Mouse (Mus musculus) heart, embryonic 11.5 days (tissue): ENCODE data around the gene Tmem169. TPM values are rescaled to one million over a fixed set of nuclear protein-coding genes. Genes with fewer than 3 reads are reported as not detected.

Source experiments
- ATAC-seq: fragments of 200-750 bp; cut with Nextera tagmentation; replicated peaks from 2 replicates; pipeline ENCODE4 v1.8.0; 2017; ENCODE audit warnings: moderate library complexity; ENCODE audit not compliant: insufficient number of reproducible peaks, low FRiP score, low TSS enrichment
- H3K27ac ChIP-seq: fragments of 300-500 bp; sonication (generic); 2 replicates; pipeline ENCODE4 v1.5.1; 2014; ENCODE audit warnings: mild to moderate bottlenecking, low read depth, low read length
- H3K27me3 ChIP-seq: fragments of 300-500 bp; sonication (generic); 2 replicates; pipeline ENCODE4 v1.6.1; 2014; ENCODE audit warnings: mild to moderate bottlenecking, low read length, mixed read lengths; ENCODE audit not compliant: control insufficient read depth, insufficient read depth
- H3K36me3 ChIP-seq: fragments of 300-500 bp; sonication (generic); 2 replicates; pipeline ENCODE4 v1.6.1; 2014; ENCODE audit warnings: mild to moderate bottlenecking, low read length, moderate library complexity, mixed read lengths; ENCODE audit not compliant: control insufficient read depth, insufficient read depth
- H3K4me1 ChIP-seq: fragments of 300-500 bp; sonication (generic); 2 replicates; pipeline ENCODE4 v1.6.1; 2014; ENCODE audit warnings: low read length; ENCODE audit not compliant: control insufficient read depth, insufficient read depth
- H3K4me2 ChIP-seq: fragments of 300-500 bp; sonication (generic); 2 replicates; pipeline ENCODE4 v1.6.1; 2014; ENCODE audit warnings: mild to moderate bottlenecking, moderate library complexity
- H3K4me3 ChIP-seq: fragments of 300-500 bp; sonication (generic); 2 replicates; pipeline ENCODE4 v1.5.1; 2014; ENCODE audit warnings: low read depth, low read length
- H3K9ac ChIP-seq: fragments of 300-500 bp; sonication (generic); 2 replicates; pipeline ENCODE4 v1.6.1; 2014; ENCODE audit warnings: mild to moderate bottlenecking, low read depth, low read length, moderate library complexity
- H3K9me3 ChIP-seq: fragments of 300-500 bp; sonication (generic); replicated peaks from 2 replicates; pipeline ENCODE4 v1.6.1; 2016; ENCODE audit warnings: low read length; ENCODE audit not compliant: control insufficient read depth
- WGBS: fragments of 180-500 bp; shearing (Covaris S2); extraction: QIAGEN DNeasy Blood & Tissue Kit; methylation state at CpG from one replicate; pipeline ENCODE4 v1.1.7; 2014; ENCODE audit not compliant: insufficient replicate concordance; 5-methylcytosine and 5-hydroxymethylcytosine counted together
- polyA plus RNA-seq: library from polyadenylated mRNA; unstranded; fragments of >200 nt; fragmentation: Nextera tagmentation; extraction: Ambion mirVana; gene quantifications from 2 replicates; pipeline ENCODE4 v1.2.1, GENCODE M21; 2014

Gene Tmem169
- polyA plus RNA-seq, 1 experiment from 2014 or later = 0.74 TPM

DNA sequence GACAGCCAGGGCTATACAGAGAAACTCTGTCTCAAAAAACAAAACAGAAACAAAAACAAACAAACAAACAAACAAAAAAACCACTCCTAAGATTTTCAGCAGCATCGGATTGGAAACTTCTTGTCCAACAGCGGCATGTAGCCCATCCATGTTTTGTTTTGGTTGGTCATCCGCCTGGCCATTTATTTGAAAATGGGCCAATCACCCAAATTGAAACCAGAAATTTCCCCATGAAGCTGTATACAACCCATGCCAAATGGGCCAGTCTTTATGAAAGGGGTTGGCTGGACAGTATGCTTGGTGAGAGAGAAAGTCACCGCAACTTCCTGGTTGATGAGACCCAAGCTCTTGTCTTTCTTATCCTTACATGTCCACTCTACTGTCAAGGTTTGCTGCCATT, 6.7 kb downstream of the Tmem169 start:
- H3K27ac ChIP-seq = no peak overlapping the region
- no peak for ATAC-seq
- no peaks in the 10 kb centered on the region for H3K9me3 ChIP-seq
- H3K4me2 ChIP-seq = no peak overlapping the region
- H3K36me3 ChIP-seq = no peaks in the 10 kb centered on the region
- no peak overlapping the region for H3K4me3 ChIP-seq
- H3K9ac ChIP-seq = no peak overlapping the region
- 86% methylated on average over 4 of the region's 4 CpGs for WGBS
- H3K27me3 ChIP-seq = no peaks in the 10 kb centered on the region
- H3K4me1 ChIP-seq = no peaks in the 10 kb centered on the region

DNA sequence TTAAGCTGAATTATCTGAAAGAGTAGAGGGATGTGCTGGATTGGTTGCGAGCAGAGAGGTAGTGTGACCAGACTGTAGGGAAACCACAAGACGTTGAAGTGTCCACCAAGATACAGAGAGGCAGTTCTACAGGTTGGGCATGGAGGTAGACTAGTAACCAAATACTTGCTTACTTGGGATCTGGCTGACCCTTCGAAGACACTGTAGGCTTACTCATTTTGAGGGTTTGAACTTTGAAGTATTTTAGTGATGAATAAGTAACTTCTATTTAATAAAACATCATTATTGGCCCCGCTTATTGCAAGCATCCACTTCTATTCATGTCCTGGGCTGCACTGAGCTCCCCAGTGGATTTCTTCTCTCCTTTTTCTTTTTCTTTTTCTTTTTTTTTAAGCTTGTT, 7.3 kb downstream of the Tmem169 start:
- no peak for ATAC-seq
- H3K36me3 ChIP-seq = no peaks in the 10 kb centered on the region
- H3K4me2 ChIP-seq = no peak overlapping the region
- H3K9me3 ChIP-seq = no peaks in the 10 kb centered on the region
- no peak overlapping the region for H3K27ac ChIP-seq
- H3K27me3 ChIP-seq = no peaks in the 10 kb centered on the region
- no peaks in the 10 kb centered on the region for H3K4me1 ChIP-seq
- H3K4me3 ChIP-seq = no peak overlapping the region
- H3K9ac ChIP-seq = no peak overlapping the region
- 86% methylated on average over 4 of the region's 4 CpGs for WGBS

DNA sequence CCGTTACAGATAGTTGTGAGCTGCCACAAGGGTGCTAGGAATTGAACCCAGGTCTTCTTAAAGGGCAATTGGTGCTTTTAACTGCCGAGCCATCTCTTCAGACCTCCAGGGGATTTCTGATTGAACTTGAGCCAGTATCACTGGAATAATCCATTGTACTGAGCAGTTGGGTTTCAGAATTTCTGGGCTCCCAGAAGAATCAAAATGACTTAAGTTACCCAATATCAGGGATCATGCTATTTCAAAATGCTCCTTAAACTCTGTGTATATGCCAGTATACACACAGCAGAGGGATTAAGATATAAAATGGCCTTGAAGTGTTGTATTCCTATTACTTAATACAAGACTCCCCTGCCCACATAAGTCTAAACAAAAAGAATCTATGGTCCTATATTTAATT, 7.8 kb downstream of the Tmem169 start:
- H3K27ac ChIP-seq = no peak overlapping the region
- H3K4me1 ChIP-seq = no peaks in the 10 kb centered on the region
- no peaks in the 10 kb centered on the region for H3K27me3 ChIP-seq
- ATAC-seq = no peak
- H3K4me2 ChIP-seq = no peak overlapping the region
- H3K9me3 ChIP-seq = no peaks in the 10 kb centered on the region
- WGBS = 89% methylated on average over 2 of the region's 2 CpGs
- H3K36me3 ChIP-seq = no peaks in the 10 kb centered on the region
- no peak overlapping the region for H3K9ac ChIP-seq
- H3K4me3 ChIP-seq = no peak overlapping the region

DNA sequence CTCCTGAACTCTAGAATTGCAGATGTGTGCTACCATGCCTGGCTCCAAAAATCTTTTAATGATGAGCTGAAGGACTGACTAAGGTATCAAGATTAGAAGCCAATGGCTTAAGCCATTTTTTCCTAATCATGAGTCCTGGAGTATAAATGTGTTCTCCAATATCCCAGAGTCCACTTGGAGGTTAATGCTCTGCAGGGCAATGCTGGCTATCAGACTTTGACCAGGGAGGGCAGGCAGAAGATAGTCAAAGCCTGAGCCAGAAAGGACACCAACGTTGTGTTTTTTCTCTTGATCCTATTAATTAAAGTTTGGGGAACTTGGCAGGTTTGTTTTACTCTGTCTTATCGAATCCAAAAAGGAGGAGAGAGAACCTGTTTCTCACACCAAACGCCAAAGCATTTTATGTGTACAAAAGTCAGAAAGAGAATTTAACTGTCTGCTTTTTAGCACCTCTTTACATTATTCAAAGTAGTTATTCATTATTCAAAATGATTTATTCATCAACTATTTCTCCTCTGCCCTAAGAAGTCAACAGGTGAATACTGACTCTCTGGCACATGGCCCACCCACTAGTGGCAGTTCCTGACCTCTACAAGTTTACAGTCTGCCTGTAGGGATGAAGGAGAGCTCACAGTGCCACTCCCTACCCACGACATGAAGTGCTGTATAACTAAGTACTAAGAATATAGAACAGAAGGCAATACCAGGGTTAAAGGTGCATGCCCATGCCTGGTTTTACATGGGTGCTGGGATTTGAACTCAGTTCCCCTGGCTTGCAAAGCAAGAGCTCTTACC, 9.9 kb downstream of the Tmem169 start:
- no peaks in the 10 kb centered on the region for H3K27me3 ChIP-seq
- H3K36me3 ChIP-seq = no peaks in the 10 kb centered on the region
- WGBS = 59% methylated on average over 4 of the region's 4 CpGs
- H3K9me3 ChIP-seq = no peaks in the 10 kb centered on the region
- no peak overlapping the region for H3K4me2 ChIP-seq
- ATAC-seq = no peak
- H3K4me3 ChIP-seq = no peak overlapping the region
- no peak overlapping the region for H3K9ac ChIP-seq
- H3K27ac ChIP-seq = no peak overlapping the region
- no peaks in the 10 kb centered on the region for H3K4me1 ChIP-seq

DNA sequence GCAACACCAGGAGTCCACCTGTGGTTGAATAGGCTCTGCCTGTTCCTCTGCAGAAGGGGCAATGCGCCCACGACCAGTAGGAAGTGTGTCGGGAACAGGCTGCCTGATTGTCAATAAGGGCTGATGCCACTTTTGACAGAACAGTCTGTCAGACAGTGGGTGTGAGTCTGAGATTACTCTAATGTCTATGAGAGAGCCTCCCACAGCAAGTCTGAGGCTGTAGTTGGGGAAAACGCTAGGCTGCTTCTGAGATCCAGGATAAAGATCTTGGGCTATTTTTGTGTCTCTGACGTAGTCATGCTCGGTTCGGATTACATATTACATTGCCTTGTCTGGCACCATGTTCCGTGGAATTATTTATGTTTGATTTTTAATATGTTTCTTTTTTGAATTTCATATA, 11.6 kb downstream of the Tmem169 start:
- no peaks in the 10 kb centered on the region for H3K4me1 ChIP-seq
- no peak overlapping the region for H3K4me2 ChIP-seq
- H3K36me3 ChIP-seq = no peaks in the 10 kb centered on the region
- WGBS = 69% methylated on average over 8 of the region's 8 CpGs
- H3K27me3 ChIP-seq = no peaks in the 10 kb centered on the region
- H3K27ac ChIP-seq = no peak overlapping the region
- no peak overlapping the region for H3K9ac ChIP-seq
- no peak for ATAC-seq
- H3K4me3 ChIP-seq = no peak overlapping the region
- no peaks in the 10 kb centered on the region for H3K9me3 ChIP-seq

DNA sequence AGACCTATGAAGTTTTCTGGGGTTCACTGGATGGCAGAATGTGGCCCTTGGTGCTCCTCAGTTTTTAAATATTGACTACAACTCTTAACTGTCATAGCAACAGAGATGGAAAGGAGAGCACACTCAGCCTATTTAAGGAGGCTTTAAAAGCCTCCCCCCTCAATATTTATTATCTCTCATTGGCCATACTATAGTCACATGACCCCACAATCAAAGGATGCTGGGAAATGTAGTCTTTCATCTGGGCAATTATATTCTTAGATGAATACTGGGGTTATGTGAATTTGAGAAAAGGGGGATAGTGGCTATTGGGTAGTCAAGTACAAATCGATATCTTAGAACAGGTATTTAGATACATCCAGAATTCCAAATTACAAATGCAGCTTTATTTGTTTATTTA, 17.7 kb downstream of the Tmem169 start:
- ATAC-seq = no peak
- no peak overlapping the region for H3K9ac ChIP-seq
- H3K4me2 ChIP-seq = no peak overlapping the region
- no peaks in the 10 kb centered on the region for H3K27me3 ChIP-seq
- 78% methylated on average over 1 of the region's 1 CpGs for WGBS
- no peaks in the 10 kb centered on the region for H3K9me3 ChIP-seq
- 0 out of 2 replicates have a peak, but pooled peaks cover 3% of the 10 kb centered on the region for H3K4me1 ChIP-seq
- no peaks in the 10 kb centered on the region for H3K36me3 ChIP-seq
- no peak overlapping the region for H3K4me3 ChIP-seq
- no peak overlapping the region for H3K27ac ChIP-seq

DNA sequence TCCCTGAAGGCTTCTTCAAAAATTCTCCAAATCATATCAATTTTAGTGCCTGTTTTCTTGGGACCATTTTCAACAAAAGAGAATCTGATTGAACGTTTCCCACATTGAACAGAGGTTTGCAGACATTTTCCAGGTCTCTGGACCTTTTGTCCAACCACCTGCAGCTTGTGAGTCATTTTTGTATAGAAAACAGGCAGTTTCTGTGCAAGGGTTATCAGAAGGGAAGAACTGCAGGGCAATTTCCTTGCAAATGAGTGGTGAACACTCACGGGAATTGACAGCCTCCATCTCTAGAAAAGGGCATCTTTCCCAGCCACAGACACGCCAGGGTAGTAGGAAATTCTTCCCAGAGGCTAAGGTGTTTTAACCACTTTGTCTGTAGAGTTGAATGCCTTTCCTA, 22.1 kb downstream of the Tmem169 start:
- Histone ChIP-seq H3K36me3 (no peaks in the 10 kb centered on the region), H3K9me3 (no peaks in the 10 kb centered on the region), H3K27ac (no peak overlapping the region), H3K9ac (no peak overlapping the region), H3K4me1 (0 out of 2 replicates have a peak, but pooled peaks cover 3% of the 10 kb centered on the region), H3K27me3 (no peaks in the 10 kb centered on the region), H3K4me2 (peak overlapping the region; percentile 70), H3K4me3 (no peak overlapping the region)
- 52% methylated on average over 3 of the region's 3 CpGs for WGBS
- ATAC-seq = no peak

DNA sequence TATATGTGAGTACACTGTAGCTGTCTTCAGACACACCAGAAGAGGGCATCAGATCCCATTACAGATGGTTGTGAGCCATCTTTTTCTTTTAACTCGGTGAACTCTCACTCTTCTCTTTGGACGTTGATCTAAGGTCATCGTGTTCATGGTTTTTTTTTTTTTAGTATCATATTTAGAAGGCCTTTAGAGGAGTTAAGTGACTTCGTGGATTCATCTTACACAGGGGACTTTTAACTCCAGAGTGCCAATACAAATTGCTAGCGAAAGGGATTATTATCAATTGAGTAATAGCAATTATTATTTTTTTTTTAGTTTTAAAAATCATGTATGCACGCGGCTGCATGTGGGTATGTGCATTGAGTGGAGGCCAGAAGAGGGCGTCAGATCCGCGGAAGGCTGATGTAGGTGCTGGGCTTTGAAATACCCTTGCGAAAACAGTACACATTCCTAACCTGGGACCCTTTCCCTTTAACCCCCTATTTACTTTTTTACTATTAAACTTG, 22.6 kb downstream of the Tmem169 start:
- peak overlapping the region; percentile 89 for H3K27ac ChIP-seq
- ATAC-seq = peak; percentile 83
- peak overlapping the region; percentile 87 for H3K9ac ChIP-seq
- 0 out of 2 replicates have a peak, but pooled peaks cover under 1% of the 10 kb centered on the region for H3K27me3 ChIP-seq
- peak overlapping the region; percentile 70 for H3K4me2 ChIP-seq
- H3K36me3 ChIP-seq = no peaks in the 10 kb centered on the region
- peak overlapping the region; percentile 60 for H3K4me3 ChIP-seq
- 4% methylated on average over 11 of the region's 11 CpGs for WGBS
- H3K9me3 ChIP-seq = no peaks in the 10 kb centered on the region
- 0 out of 2 replicates have a peak, but pooled peaks cover 3% of the 10 kb centered on the region for H3K4me1 ChIP-seq
